Mouse (Mus musculus) hematopoietic multipotent progenitor cell, adult 10-12 weeks (in vitro differentiated cells): ENCODE measurements around the gene Tbce. TPM values are rescaled to one million over a fixed set of nuclear protein-coding genes. Genes with fewer than 3 reads are reported as not detected.

Experiments used
- polyA plus RNA-seq: library from polyadenylated mRNA; stranded (reverse); fragments of >175 nt; gene quantifications from 2 replicates; pipeline ENCODE4 v1.2.3, GENCODE M21; 2012; ENCODE audit warnings: low replicate concordance

Tbce gene
- polyA plus RNA-seq, result 2.9 and 6.7 TPM in 2 replicates

DNA sequence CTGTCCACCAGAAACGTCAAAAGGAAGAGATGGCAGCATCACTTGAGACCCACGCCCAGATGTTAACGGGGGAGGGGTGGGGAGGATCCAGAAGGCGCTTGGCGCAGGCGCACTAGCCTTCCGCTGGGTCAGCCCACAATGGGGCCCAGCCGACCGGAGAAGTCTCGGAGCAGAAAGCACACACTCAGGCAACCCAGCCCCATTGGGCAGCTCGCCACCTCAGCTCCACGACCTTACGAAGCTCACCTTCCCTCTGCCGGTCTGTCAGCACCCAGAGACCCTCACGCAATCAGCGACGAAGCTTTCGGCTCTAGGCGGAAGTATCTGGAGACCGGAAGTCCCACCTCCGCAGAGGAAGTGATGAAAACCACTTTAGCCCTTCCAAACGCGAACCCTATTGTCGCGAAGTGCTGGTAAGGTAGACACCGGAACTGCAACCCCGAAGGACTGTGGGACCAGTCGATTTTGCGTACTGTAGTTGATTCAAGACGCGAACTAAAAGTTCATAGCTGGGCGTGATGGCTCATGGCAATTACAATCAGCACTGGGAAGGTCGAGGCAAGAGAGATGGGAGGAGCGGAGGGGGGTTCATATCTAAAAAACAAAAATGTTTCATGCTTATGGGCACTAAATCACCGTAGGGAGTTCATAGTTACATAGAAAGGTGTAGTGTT lies at the start of gene Tbce:
Tbce (minus strand) TSS at position 347 of the 674 bp plus-strand sequence.

DNA sequence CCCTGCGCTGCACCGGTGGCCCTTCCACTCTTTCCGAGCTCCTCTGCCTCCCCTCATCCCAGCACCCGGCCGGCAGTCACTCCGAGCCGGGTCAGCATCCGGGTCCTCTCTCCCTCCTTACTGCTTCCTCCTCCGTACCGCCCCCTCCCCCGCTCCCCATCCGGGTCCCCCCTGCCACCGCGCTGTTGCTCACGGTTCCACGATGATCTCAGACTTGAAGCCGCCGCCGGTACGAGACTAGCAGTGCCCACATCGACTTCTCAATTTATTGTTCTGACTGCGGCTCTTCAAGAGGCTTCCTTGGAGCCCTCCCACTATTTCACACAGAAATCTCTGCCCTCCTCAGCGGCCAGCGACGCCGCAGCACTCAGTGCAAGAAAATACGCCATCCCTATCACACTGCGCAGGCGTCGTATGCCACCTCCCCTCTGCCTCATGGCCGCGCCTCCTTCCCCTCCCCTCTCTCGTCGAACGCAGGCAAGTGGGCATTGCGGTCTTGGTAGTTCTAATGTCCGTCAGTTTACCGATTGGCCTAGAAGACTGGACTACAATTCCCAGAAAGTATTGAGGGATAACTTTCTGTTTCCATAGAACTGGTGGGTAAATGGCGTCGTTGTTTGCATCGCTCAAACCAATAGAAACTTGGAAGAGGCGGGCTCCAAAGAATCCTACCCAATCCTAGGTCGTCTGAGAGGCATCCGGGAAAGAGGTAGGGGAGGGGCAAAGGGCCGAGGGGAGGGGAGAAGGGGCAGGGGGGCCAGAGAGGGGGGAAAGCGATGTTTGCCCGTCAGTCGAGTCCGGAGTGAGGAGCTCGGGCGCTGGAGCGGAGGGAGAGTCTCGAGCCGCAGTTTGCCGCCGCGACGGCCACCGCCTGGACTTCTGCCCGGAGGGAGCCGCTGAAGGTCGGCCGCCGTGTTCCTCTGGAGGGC lies 23.8 kb upstream of the Tbce start, which contains the start of the genes Arid4b and Ggps1:
Arid4b (plus strand) TSS at position 220 of the 929 bp plus-strand sequence.
Ggps1 (minus strand) TSS at position 476 of the 929 bp plus-strand sequence.

GRCm38 (mm10) chr13:13953874-13954832 lies 85.3 kb downstream of the Tbce start, which contains the start of gene B3galnt2:
Gene B3galnt2, plus strand, starts transcription at chr13:13954469.

Other genes starting within 250 kb of the Tbce start
- gene B3galnt2, start 85.2 kb downstream of the Tbce start, polyA plus RNA-seq, result 47.8 and 125 TPM in 2 replicates
- gene Arid4b, start 23.6 kb upstream of the Tbce start, polyA plus RNA-seq, result 14.8 and 26.6 TPM in 2 replicates
- 2.5 and 3.3 TPM in 2 replicates for gene Ggps1, start 23.9 kb upstream of the Tbce start, polyA plus RNA-seq